Mouse (Mus musculus) lung, postnatal 25 days (tissue): ENCODE results near the gene Mpv17l.
"Not testable (repeated sequence)": the region's sequence is repeated elsewhere in the genome, so short reads cannot be mapped to it uniquely, and the experiment has no call there.

ENCODE experiments used
- DNase-seq: peaks from one replicate; pipeline ENCODE4 v3.0.0; 2022; ENCODE audit warnings: low spot score

Gene Mpv17l

GRCm38 (mm10) chr16:13940139-13940846 lies 37.3 kb downstream of the Mpv17l start:
- DNase-seq = peak; percentile 80

GRCm38 (mm10) chr16:13940847-13941395 lies 38.0 kb downstream of the Mpv17l start:
- DNase-seq = no peak

- DNase-seq = no peak
Observed at GRCm38 (mm10) chr16:13944178-13944577, 41.2 kb downstream of the Mpv17l start.

- DNase-seq = no peak
Observed at GRCm38 (mm10) chr16:13944752-13945151, 41.8 kb downstream of the Mpv17l start.

- no peak for DNase-seq
Observed at GRCm38 (mm10) chr16:13945153-13945552, 42.2 kb downstream of the Mpv17l start.

GRCm38 (mm10) chr16:13946306-13946705 lies 43.3 kb downstream of the Mpv17l start:
- DNase-seq = peak; percentile 82

GRCm38 (mm10) chr16:13951245-13951644 lies 48.3 kb downstream of the Mpv17l start:
- DNase-seq = no peak

GRCm38 (mm10) chr16:13962053-13962452 lies 59.1 kb downstream of the Mpv17l start:
- DNase-seq = no peak

- DNase-seq = no peak
Observed at GRCm38 (mm10) chr16:13969096-13969495, 66.1 kb downstream of the Mpv17l start.

- no peak for DNase-seq
Observed at GRCm38 (mm10) chr16:13972051-13972450, 69.1 kb downstream of the Mpv17l start.

GRCm38 (mm10) chr16:13976358-13976896 lies 73.5 kb downstream of the Mpv17l start:
- not testable (repeated sequence) for DNase-seq

- not testable (repeated sequence) for DNase-seq
Observed at GRCm38 (mm10) chr16:13977026-13977425, 74.1 kb downstream of the Mpv17l start.

- not testable (repeated sequence) for DNase-seq
Observed at GRCm38 (mm10) chr16:13981726-13982125, 78.8 kb downstream of the Mpv17l start.

GRCm38 (mm10) chr16:13983161-13983560 lies 80.2 kb downstream of the Mpv17l start:
- DNase-seq = no peak

- DNase-seq = no peak
Observed at GRCm38 (mm10) chr16:13986197-13986573, 83.2 kb downstream of the Mpv17l start.

- no peak for DNase-seq
Observed at GRCm38 (mm10) chr16:13986574-13987478, 83.9 kb downstream of the Mpv17l start, which contains the start of the genes 2900011O08Rik and Ifitm7. TSS of gene 2900011O08Rik (plus strand) at chr16:13986604. TSS of gene Ifitm7 (minus strand) at chr16:13986888.

- DNase-seq = no peak
Observed at GRCm38 (mm10) chr16:13992518-13993248, 89.7 kb downstream of the Mpv17l start.

- no peak for DNase-seq
Observed at GRCm38 (mm10) chr16:13994076-13994475, 91.1 kb downstream of the Mpv17l start.

- no peak for DNase-seq
Observed at GRCm38 (mm10) chr16:13994502-13994901, 91.5 kb downstream of the Mpv17l start.
